Mouse (Mus musculus) T-helper 1 cell (primary cell): ENCODE measurements around the gene Mapk3.

Experiments
- in situ Hi-C: fragments of 300-600 bp; cut with MboI, MseI; formaldehyde crosslinking; loops from one replicate; pipeline ENCODE4 v1.15.1; 2025; ENCODE audit warnings: high pct_unique_total_duplicates

Gene Mapk3

DNA sequence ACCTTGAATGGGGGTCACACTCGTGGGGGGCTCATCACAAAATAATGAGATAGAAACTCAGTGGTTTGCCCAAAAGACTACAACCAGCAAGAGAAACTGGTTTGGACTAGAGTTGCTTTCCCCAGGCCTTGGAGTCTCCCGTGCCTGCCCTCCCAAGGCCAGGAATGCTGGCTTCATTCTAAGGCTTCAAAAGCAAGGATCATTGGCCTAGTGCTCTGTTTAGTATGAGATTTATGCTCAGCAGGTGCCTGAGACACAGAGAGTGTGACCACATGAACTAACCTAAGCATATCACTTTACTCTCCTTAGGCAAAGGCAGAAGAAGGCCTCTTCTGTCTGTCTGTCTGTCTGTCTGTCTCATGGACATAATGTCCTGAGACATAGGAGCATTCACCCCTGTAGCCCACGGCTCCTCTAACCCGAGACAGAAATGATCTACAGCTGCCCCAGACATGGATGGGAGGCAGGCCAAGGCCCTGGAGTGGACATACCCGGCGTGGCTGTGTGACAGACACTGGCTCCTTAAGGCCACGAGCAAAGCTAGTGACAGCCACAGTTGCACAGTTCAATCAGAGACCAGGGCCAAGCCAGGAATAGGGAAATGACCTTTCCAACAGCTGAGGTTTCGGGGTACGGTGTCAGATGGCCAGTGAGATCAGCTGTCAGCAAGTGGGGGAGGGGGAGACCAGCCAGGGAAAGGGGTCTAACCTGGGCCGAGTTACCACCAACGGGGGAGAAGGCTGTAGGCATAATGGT, 42.9 kb downstream of the Mapk3 start:
- in situ Hi-C loops: no loop called here

DNA sequence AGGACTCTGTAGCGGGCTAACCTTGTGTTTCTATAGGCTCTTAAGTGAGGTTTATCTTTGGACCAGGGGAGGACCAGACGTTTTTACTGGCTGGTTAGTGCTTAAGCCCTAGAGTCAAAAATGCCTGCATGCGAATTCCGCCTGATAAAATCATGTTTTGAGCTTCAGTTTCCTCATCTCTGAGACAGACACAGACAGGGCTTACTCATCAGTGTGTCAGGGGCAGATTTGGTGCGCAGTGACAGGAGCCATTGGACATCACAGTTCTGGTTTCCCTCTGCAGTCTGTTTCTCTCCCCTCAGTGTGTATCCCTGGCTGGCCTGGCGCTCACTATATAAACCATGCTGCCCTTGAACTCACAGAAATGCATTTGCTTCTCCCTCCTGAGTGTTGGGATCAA, 43.8 kb downstream of the Mapk3 start:
- in situ Hi-C loops: no loop called here

DNA sequence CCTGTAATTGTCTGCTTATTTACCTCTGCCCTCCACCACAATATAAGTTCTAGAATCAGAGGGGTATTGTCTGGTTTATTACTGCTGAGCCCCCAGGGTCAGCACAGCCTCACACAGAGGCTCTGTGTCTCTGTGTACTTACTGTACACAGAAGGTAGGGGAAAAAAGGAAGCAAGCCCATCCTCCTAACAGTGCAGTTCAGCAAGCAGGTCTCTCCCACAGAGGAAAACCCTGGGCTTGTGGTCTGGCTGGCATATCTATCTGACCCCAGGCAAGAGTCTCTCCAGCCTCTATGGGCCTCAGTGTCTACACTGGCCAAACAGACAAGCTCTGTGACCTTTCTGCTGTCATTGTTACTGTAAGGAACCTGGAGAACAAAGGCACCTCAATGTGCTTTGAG, 44.4 kb downstream of the Mapk3 start:
- in situ Hi-C loops: no loop called here

DNA sequence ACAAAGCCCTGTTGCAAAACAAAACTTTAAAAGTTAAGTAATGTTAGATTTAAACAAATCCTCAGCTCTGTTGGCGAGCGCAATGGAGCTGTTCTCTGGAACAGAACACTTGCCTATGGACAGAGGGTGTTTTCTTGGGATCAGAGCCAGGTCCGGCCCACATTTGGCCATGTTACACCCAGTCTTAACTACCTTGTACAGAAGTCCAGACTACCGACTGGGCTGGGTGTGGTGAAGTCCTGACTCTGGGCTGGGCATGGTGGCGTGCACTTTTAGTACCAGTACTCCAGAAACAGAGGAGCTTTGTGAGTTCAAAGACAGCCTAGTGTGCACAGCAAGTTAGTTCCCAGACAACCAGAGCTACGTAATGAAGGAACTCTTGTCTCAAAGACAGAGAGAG, 47.6 kb downstream of the Mapk3 start:
- in situ Hi-C loops: no loop called here

DNA sequence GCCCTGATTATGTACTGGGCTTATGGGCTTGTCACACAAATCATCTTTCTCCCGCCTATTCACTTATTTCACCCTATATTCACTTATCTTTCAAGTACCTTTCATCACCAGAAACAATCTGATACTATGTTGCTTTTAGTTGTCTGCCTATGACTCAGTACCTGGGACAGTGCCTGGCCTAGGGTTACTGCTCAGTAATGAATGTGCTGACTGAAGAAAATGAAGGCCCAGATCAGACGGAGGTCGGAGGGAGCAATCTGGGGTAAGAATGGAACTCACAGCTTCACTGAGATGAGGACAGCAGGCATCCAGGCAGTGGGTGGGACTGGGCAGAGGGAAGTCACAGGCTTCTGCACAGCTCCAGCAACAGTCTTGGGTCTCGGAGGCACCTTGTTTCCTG, 48.0 kb downstream of the Mapk3 start:
- in situ Hi-C loops: no loop called here

DNA sequence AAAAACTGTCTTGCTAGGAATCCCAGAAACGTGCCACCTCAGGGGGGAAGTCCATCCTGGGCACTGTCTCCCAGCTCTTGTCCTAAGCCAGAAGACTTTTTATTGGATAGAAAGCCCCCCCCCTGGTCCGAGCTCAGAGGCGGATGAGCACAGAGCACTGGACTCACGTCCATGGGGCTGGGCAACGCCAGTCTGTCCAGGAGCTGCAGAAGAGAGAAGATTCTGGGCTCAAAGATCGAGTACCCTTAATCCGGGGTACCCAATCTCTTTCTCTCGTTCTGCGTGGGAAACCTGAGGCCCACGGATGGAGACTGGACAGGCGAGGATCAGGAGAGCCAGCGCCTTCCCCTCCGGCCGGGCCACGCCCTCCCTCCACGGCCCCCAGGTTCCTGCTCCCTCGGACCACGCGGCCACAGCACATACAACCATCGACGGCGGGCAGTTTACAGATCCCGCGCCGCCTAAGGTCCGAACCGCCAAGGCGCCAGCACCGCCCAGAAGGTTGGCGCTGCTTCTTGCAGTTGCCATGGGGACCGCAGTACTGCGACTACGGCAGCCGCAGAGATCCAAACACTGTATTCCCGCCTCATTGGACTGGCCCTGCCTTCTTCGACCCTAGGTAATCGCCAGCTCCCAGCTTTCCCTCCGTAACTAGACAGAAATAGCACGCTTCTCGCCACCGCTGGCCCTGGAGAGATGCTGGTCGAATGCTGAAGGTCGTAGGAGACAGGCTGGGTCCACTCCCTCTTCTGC, 49.5 kb downstream of the Mapk3 start:
- in situ Hi-C loops: no loop called here

DNA sequence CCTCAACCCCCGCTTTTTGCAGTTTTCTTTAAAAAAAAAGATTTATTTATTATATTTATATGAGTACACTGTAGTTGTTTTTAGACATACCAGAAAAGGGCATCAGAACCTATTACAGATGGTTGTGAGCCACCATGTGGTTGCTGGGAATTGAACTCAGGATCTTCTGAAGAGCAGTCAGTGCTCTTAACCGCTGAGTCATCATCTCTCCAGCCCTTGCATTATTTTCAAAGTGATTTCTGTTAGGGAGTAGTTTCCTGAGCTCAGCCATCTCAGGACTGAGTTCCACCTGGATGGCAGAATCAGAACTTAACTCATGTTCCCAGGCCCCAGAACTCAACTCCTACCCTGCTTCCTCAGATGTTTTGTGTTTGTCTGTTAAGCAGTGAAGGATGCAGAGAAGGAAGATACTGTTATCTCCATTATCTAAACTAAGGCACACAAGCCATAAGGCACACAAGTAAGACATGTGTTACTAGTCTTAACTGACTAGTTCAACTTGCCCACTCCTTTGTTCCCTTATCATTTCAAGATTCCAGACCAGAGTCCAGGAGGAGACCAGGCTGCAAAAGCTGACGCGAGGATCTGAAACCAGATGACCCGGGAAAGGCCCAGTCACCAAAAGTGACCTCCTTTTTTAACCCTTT, 50.4 kb downstream of the Mapk3 start:
- in situ Hi-C loops: no loop called here
